Mouse (Mus musculus): Measurements from ENCODE around the gene Xirp1.

GRCm38 (mm10) chr9:119998776-119999175, 24.6 kb downstream of the Xirp1 start:
- no peak for TF ChIP-seq CTCF (IDR thresholded peaks at IDR 0.05; ENCODE audit: extremely low read depth, insufficient read length, insufficient replicate concordance, low read depth, low read length)
- TF ChIP-seq POLR2A (IDR thresholded peaks at IDR 0.05; ENCODE audit: low read depth, low read length): no peak
